Mouse (Mus musculus): ENCODE results near the gene Nin.

The Nin gene

DNA sequence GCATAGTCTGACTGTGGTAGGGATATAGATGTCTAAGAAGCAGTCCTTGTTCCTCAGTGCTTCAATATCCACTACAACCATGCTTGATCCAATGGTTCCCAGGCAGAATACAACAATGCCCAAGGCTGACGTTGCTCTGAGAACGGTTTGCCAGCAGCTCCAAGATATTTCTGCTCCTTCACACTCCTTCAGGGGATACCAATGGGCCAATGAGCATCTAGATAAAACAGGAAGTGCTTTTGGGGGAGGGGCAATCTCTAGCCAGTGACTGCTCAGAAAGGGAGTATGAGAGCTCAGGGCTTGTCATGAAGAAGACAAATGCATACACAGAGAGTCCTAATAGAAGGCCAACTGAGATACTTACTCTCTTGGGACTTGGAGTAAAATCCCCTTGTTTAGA, 6.0 kb upstream of the Nin start:
- in situ Hi-C loops (cut with MboI, MseI), result no loop called here

DNA sequence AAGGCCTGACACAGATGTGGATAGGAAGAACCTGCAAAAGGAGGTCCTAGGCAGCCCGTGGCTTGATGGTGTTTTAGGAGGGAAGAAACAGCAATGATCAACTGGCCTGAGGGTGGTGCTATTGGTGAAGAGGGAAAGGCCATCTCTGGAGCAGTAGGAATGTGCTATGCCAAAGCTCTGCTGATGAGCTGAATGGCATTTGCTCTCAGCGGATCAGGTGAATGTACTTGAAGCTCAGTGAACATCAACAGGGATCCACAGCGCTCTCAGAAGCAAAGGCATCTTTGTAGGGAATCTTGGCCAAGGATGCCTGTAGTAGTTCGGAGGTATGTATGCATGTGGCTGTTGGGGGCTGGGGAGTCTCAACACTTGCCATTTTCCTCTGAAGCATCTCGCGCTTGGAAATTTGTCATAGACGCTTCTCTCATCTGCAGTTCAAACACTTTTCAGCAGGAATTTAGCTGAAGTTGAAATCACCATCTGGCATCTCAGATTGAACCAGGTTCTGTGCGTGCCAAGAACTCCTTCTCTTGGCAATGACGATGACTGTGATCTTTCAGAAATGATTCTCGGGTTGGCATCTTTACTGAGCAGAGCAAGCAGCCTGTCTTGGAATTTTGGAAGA, 5.3 kb upstream of the Nin start:
- in situ Hi-C loops (cut with MboI, MseI), result no loop called here

DNA sequence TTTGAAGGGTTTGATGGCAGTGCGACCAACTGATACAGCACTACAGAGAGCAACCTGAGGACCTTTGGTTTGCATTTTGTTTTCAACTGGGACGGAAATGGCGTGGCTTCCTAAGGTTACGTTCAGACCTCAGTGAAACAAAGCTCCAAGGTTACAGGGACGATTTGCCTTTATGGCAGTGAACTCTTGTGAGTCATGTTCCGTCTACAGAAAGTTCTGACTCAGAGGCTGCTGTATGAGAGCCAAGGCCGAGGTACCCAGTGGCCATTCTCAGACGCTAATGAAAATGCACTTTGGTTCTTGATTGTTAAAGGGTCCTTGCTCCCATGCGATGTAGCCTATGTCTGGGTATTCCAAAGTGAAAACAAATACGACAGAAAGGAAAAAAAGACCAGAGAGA, 3.6 kb upstream of the Nin start:
- in situ Hi-C loops (cut with MboI, MseI), result no loop called here

GRCm38 (mm10) chr12:70112090-70112383, 1.5 kb downstream of the Nin start:
- in situ Hi-C loops (cut with MboI, MseI), result no loop called here

GRCm38 (mm10) chr12:70111367-70112089, 2.0 kb downstream of the Nin start:
- in situ Hi-C loops (cut with MboI, MseI), result no loop called here

- in situ Hi-C loops (cut with MboI, MseI), result no loop called here
Observed at GRCm38 (mm10) chr12:70111117-70111366, 2.5 kb downstream of the Nin start.

DNA sequence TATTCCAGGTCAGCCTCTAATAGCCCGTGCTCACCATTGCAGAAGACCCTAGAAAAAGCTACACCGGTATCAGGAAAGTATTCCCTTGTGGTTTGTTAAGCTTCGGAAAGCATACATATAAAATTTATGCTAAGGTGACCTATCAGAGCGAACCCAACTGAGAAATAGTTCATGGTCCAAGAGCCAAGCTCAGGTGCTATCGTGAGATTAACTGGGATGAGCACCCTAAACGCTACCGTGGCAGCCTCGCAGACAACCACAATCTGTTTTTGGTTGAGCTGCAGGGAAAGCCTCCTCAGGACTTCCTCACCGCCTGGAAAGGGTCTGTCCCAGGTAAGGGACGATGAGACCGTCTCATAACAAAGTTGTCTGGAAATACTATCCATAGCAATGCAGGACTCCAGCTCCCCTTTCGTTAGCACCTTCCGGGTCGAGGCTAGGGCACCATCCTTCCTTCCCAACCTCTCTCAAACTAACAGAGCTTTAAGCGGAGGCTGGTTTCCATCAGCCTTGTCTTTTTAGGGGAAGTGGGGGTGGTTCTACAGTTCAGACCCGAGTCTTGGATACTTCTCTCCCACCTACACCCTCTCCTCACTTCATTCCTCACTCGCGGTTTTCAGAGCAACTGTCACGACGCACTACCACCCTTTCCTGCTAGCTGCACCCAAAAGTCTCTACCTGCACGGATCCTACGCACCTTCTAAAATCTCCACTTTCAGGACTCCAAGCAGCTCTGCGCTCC, 3.0 kb downstream of the Nin start:
- in situ Hi-C loops (cut with MboI, MseI), result no loop called here

GRCm38 (mm10) chr12:70109921-70110320, 3.6 kb downstream of the Nin start:
- in situ Hi-C loops (cut with MboI, MseI), result loop anchor here in 1 of 2 experiments (5.0 kb wide), 1 partner anchor 32 kb away; no protein-coding TSS in a partner anchor

- in situ Hi-C loops (cut with MboI, MseI), result loop anchor here in 1 of 2 experiments (5.0 kb wide), 1 partner anchor 34 kb away; no protein-coding TSS in a partner anchor
Observed at GRCm38 (mm10) chr12:70108104-70108503, 5.4 kb downstream of the Nin start.

DNA sequence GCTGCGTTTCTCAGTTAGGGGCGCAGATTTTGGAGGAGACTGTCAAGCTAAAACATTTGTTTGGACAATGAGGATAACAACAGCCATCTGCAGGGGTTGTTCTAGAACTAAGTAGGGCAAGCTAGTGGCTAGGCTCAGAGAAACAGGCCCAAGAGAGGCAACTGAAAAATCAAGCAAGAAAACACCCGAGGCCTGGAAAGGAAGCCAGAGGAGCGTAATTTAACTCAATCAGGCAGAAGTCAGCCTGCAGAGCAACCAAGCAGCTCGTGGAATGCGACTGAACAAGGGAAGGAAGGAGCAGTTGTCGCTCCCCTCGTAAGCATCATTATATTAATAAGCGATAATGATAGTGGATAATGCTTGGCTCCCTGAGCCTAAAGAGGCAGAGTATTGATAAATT, 7.0 kb downstream of the Nin start:
- in situ Hi-C loops (cut with MboI, MseI), result loop anchor here in 1 of 2 experiments (5.0 kb wide), 1 partner anchor 36 kb away; no protein-coding TSS in a partner anchor

- in situ Hi-C loops (cut with MboI, MseI), result loop anchor here in 1 of 2 experiments (5.0 kb wide), 1 partner anchor 36 kb away; no protein-coding TSS in a partner anchor
Observed at GRCm38 (mm10) chr12:70105885-70106284, 7.6 kb downstream of the Nin start.

GRCm38 (mm10) chr12:70104776-70105420, 8.6 kb downstream of the Nin start:
- in situ Hi-C loops (cut with MboI, MseI), result loop anchor here in 1 of 2 experiments (5.0 kb wide), 1 partner anchor 37 kb away; no protein-coding TSS in a partner anchor

DNA sequence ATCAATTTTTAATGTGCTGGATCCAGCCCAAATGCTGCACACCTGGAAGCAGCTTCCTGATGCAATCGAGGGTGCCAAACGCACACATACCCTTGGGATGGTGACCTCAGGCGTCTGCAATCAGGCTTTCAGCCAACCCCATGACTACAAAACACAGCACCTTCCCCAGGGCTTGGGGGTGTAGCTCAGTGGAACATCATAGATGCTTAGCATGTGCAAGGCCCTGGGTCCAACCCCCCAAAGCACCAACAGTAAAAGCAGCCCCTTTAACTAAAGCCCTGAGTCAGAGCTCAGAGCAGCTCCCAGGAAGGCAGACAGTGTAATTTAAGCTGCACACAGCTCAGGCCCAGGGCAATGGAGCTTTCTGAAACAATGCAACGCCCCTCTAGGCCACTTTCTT, 9.3 kb downstream of the Nin start:
- in situ Hi-C loops (cut with MboI, MseI), result no loop called here

DNA sequence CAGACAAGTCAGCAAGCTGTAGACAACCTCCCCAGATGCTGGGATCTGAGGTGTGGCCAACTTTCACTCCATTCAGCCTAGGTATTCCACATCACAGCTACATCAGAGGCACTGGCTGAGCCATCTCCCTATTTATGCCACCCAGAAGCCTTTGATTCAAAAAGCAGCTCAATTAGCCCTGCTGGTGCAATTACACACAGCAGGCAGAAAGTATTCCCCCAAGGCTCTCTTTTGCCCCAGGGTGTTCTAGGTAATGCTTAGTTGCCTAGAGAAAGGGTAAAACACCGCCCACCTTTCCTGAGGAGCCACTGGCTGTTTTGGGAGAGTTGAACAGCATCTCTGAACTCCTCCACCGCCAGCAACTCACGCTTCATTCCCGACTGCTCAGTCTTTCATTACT, 10.3 kb downstream of the Nin start:
- in situ Hi-C loops (cut with MboI, MseI), result no loop called here

DNA sequence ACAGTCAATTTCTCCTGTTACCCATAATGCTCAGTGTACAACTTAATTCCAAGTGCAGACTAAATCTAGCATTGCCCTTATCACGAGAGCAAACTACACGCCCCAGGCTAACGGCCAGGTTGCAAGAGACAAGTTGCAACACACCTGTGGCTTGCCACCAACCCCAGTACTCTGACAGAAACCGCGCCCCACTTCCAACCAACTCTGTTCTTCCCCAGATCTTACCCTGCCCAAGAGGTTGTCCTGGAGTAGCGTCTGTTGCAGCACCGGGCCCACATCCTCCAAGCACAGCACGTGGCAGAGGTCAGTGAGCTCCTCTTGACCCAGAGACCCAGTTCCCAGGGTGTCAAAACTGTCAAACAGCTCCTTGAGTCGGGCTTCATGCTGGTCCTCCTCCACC, 11.1 kb downstream of the Nin start:
- in situ Hi-C loops (cut with MboI, MseI), result no loop called here

DNA sequence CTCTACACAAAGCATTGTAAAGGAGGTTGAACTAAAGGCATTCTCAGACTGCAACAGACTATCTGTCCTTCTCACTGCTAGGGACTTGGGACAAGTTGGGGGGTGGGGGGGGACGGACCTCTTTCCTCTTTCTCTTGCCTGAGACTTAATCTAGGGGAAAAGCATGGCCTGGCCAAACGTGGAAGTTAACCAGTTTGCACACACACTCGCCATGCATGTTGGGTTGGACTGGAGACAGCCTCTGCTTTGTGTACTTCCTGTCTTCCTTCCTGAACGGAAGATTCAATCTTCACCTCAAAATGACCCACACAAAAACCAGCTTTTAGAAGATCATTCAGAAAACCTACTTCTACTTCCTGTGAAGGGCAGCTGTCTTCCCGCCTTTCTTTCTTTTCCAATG, 11.7 kb downstream of the Nin start:
- in situ Hi-C loops (cut with MboI, MseI), result no loop called here

DNA sequence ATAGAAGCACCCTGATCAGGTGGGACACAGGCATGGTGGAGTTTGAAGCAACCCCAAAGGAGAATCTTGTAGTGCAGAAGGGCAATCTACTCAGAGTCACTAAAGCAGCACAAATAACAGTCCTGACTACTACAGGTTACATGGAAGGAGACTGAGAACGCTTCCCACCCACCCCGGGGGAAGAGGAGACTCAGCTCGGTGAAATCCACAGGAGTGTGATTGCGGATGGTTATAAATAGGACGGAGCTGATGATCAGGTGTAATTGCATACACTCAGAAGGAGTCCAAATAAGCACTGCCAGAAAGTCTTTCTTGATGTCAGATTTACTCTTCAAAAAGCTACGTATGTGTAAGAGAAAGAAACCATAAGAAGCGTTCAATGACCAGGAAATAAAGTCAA, 15.6 kb downstream of the Nin start:
- in situ Hi-C loops (cut with MboI, MseI), result no loop called here

DNA sequence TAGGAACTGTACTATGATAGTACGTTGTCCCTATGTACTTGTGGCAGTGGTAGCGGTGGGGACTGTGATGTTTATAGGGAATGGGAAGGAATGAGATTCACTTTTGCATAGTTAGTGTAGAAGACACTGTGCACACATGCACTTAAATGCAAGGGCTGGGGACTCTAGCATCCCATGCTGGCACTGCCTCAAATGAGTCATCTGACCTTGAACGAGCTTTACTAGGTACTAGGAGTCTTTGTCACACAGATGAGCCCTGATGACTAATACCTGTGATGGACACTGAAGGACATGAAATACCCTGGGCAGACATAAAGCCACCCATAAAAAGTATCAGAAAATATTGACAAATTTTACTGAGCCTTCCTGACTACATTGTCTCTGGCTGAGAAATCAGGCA, 16.2 kb downstream of the Nin start:
- in situ Hi-C loops (cut with MboI, MseI), result no loop called here

GRCm38 (mm10) chr12:70093266-70093893, 20.1 kb downstream of the Nin start:
- in situ Hi-C loops (cut with MboI, MseI), result no loop called here

DNA sequence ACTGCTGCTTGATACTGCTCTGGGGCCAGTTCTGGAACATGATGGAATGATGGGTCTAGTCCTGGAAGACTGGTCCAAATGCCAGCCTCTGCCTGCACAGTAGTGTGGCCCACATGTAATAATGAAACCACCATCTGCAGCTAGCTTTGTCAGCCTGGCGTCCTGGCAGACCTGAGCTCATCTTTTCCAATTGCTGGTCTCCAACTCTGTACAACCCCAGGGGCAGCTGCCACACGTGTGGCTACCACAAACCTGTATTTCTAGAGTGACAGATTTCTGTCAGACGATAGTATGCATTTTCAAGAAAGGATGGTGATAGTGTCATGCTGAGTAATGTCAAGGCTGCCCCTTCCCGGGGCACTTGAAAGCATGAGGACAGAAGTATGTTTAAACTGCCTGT, 25.2 kb downstream of the Nin start:
- in situ Hi-C loops (cut with MboI, MseI), result no loop called here

- in situ Hi-C loops (cut with MboI, MseI), result no loop called here
Observed at GRCm38 (mm10) chr12:70085351-70085750, 28.2 kb downstream of the Nin start.

GRCm38 (mm10) chr12:70084198-70084597, 29.3 kb downstream of the Nin start:
- in situ Hi-C loops (cut with MboI, MseI), result no loop called here

All from T-helper 17 cell (primary cell).